Mouse (Mus musculus): Measurements from ENCODE around the gene Chp2. TPM values are rescaled to one million over a fixed set of nuclear protein-coding genes. Genes with fewer than 3 reads are reported as not detected.
"Not testable (repeated sequence)": the region's sequence is repeated elsewhere in the genome, so short reads cannot be mapped to it uniquely, and the experiment has no call there.

Chp2 gene
- polyA plus RNA-seq, 1 experiment from 2014 or later, result not detected

DNA sequence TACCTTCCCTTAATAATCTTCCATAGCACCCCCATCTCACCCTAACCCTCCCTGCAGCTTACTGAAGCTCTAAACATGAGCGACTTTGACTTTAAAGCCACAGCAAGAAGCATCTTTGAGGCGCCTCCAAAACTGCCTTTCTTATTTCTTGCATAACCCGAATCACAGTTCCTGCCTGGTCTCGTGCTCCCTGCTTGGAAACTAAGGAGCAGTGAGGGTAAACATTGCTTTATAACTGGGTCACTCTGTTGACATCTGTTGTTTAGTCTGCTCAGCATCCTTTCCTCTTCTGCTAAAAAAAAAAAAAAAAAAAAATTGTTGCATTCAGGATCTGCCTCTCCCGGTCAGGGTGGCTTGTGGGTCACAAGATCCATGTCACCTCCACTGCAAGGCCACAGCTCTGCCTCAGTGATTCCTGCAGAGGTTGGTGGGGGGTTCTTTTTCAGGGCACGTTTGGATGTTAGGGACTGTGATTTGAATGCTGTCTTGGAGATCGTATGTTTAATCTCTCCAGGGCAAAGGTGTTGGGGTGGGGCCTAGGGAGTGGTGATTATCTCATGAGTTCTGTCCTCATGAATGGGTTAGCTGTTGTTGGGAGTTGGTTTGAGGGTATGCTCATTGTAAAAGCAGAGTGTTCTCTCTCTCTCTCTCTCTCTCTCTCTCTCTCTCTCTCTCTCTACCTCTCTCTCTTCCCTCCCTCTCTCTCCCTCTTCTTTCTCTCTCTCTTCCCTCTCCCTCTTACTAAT is 10.8 kb upstream of the Chp2 start:
- H3K4me3 ChIP-seq, result no peak overlapping the region
- no peak for DNase-seq (ENCODE audit: low spot score)
- no peaks in the 10 kb centered on the region for H3K27me3 ChIP-seq (ENCODE audit: low read depth, poor library complexity, severe bottlenecking)
- no peaks in the 10 kb centered on the region for H3K9me3 ChIP-seq (replicated peaks)
- H3K27ac ChIP-seq, result no peak overlapping the region
- WGBS, result 62% methylated on average over 7 of the region's 7 CpGs
- H3K36me3 ChIP-seq, result no peaks in the 10 kb centered on the region
- H3K4me1 ChIP-seq, result no peaks in the 10 kb centered on the region

DNA sequence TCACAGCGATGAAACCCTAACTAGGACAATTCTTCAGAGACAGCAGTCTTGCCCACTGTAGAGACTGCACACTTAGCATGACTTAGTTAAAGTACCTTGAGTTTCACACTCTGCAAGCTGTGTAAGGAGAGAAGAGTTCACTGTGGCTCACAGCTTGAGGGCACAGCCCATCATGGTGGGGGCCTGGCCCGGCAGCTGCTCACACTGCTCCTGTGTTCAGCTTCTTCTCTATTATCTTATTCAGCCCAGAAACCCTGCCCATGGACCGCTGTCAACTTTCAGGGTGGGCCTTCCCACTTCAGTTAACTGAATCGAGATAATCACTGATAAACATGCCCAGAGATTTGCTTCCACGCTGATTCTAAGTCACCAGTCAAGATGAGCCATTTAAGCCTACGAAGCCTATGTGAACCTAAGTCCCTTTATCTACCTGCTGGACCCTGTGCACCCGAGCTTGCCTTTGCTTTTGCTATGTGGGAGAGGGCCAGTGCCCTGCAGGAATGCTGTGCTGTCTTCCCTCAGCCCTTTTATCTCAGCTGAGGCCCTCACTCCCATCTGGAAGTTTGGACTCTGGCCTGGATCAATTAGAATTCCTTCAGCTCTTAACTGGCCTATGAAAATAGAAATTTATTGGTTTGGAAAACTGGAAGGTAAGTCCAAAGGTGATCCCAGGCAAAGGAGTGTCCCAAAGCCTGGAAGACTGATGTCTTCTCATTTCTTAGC is 6.9 kb downstream of the Chp2 start:
- Histone ChIP-seq H3K4me1 (no peaks in the 10 kb centered on the region), H3K36me3 (no peaks in the 10 kb centered on the region), H3K9me3 (replicated peaks) (no peaks in the 10 kb centered on the region), H3K4me3 (no peak overlapping the region), H3K27ac (no peak overlapping the region), H3K27me3 (ENCODE audit: low read depth, poor library complexity, severe bottlenecking) (no peaks in the 10 kb centered on the region)
- WGBS, result 82% methylated on average over 7 of the region's 7 CpGs
- no peak for DNase-seq (ENCODE audit: low spot score)

DNA sequence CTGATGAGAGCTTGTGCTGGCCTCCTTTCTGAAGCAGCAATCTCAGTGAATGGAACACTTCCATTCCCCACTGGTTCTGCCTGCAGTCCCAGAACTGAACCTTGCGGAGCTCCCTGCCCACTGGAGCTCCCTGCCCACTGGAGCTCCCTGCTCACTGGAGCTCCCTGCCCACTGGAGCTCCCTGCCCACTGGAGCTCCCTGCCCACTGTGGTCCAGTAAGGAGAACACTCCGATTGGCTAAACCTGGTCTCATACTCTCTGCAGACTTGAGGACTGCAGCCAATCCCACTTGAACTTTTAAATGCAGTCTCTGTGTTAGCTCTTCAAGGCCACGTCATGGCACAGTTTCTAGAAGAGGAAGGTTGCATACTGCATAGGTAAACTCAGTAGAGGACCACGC is 7.4 kb downstream of the Chp2 start:
- no peak for DNase-seq (ENCODE audit: low spot score)
- no peaks in the 10 kb centered on the region for H3K27me3 ChIP-seq (ENCODE audit: low read depth, poor library complexity, severe bottlenecking)
- no peak overlapping the region for H3K4me3 ChIP-seq
- no peaks in the 10 kb centered on the region for H3K4me1 ChIP-seq
- H3K36me3 ChIP-seq, result no peaks in the 10 kb centered on the region
- 89% methylated on average over 4 of the region's 4 CpGs for WGBS
- H3K9me3 ChIP-seq (replicated peaks), result no peaks in the 10 kb centered on the region
- H3K27ac ChIP-seq, result no peak overlapping the region

DNA sequence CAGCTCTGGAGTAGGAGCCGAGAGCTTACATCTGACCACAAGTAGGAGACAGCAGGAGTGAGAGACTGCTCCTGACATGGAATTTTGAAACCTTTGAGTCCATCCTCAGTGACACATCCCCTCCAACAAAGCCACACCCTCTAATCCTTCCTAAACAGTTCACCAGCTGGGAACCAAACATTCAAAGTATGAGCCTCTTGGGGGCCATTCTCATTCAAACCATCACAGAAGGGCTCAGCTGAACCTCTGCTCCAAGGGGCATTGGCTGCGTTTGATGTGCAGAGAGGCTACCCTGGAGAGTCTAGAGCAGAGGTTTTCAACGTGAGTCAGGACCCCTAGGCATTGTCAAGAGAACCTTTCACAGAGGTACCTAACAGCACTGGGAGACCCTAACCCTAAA is 10.0 kb downstream of the Chp2 start:
- Histone ChIP-seq H3K4me3 (no peak overlapping the region), H3K4me1 (no peaks in the 10 kb centered on the region), H3K27ac (no peak overlapping the region), H3K36me3 (no peaks in the 10 kb centered on the region), H3K27me3 (ENCODE audit: low read depth, poor library complexity, severe bottlenecking) (no peaks in the 10 kb centered on the region), H3K9me3 (replicated peaks) (no peaks in the 10 kb centered on the region)
- DNase-seq (ENCODE audit: low spot score), result no peak
- WGBS, result 61% methylated on average over 3 of the region's 3 CpGs

DNA sequence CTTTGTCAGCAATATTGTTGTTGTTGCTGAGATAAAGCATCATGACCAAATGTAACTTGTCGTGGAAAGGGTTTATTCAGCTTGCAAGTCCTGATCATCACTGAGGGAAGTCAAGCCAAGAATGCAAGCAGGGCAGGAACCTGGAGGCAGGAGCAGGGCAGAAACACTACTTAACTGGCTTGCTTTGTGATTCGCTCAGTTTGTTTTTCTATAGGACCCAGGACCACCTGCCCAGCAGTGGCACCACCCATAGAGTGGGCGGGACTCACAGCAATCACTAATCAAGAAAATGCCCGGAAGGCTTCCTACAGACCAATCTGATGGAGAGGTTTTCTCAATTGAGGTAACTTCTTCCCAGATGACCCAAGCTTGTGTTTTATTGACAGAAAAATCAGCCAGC is 10.6 kb downstream of the Chp2 start:
- no peaks in the 10 kb centered on the region for H3K36me3 ChIP-seq
- no peaks in the 10 kb centered on the region for H3K4me1 ChIP-seq
- WGBS, result 75% methylated on average over 4 of the region's 4 CpGs
- no peaks in the 10 kb centered on the region for H3K9me3 ChIP-seq (replicated peaks)
- H3K27ac ChIP-seq, result no peak overlapping the region
- H3K4me3 ChIP-seq, result no peak overlapping the region
- DNase-seq (ENCODE audit: low spot score), result no peak
- H3K27me3 ChIP-seq (ENCODE audit: low read depth, poor library complexity, severe bottlenecking), result no peaks in the 10 kb centered on the region

DNA sequence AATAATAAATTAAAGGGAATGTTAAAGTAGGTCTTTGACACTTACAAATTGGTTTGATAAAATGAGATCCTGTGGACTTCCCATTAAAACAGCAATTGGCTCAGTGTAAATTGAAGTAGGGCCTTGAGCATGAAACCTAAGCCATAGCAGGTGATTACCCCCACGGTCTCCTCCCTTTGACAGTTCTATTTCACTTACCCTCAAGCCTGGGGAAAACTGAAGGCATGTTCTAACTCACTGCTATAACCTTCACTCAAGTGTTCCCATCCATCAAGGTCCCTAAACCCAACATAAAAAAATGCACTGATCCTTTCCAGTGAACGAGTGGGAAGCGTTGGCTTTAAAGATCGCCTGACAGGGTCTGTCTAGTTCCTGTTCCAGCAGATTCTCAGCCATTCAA is 11.6 kb downstream of the Chp2 start:
- no peaks in the 10 kb centered on the region for H3K27me3 ChIP-seq (ENCODE audit: low read depth, poor library complexity, severe bottlenecking)
- H3K4me3 ChIP-seq, result no peak overlapping the region
- no peaks in the 10 kb centered on the region for H3K9me3 ChIP-seq (replicated peaks)
- H3K36me3 ChIP-seq, result no peaks in the 10 kb centered on the region
- DNase-seq (ENCODE audit: low spot score), result no peak
- H3K27ac ChIP-seq, result no peak overlapping the region
- no peaks in the 10 kb centered on the region for H3K4me1 ChIP-seq
- WGBS, result 85% methylated on average over 4 of the region's 4 CpGs

DNA sequence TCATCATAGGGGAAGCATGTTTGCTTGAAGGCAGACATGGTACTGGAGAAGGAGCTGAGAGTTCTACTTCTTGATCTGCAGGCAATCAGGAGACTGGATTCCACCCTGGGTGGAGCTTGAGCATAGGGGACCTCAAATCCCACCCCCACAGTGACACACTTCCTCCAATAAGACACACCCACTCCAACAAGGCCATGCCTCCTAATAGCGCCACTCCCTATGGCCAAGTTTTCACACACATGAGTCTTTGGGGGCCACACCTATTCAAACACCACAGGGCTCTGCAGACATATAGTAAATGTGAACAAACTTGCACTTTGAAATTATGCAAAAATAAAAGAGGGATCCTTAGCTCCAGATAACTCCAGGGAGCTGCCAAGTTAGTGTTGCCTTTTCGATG is 19.6 kb downstream of the Chp2 start:
- Histone ChIP-seq H3K9me3 (replicated peaks) (no peaks in the 10 kb centered on the region), H3K27ac (no peak overlapping the region), H3K4me3 (no peak overlapping the region), H3K27me3 (ENCODE audit: low read depth, poor library complexity, severe bottlenecking) (no peaks in the 10 kb centered on the region), H3K4me1 (no peaks in the 10 kb centered on the region), H3K36me3 (no peaks in the 10 kb centered on the region)
- 89% methylated on average over 2 of the region's 2 CpGs for WGBS
- no peak for DNase-seq (ENCODE audit: low spot score)

DNA sequence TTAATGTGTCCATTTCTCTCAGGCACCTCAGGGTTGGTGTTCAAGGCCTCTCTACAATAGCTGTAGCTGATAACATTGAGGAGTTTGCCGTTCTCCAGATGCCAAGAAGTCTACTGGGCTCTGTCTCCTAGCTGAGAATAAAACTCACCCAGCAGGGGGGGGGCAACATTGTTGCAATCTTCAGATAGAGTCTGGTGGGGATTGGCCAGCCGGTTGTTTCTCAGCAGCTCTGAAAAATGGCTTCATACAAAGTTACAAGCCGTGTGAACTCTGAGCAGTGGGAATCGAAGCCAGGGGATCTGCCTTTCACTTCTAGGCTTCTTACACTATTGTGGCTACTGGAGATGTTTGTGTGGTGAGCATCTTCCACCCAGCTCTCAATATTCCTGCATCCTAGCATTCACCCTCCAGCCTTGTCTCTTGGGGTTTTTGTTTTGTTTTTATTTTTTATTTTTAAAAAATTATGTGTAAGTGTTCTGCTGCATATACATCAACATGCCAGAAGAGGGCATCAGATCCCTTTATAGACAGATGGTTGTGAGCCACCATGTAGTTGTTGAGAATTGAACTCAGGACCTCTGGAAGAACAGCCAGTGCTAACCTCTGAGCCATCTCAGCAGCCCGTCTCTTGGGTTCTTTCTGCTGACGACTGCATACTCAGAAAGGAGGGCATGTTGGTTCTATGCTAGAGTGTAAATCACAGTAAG is 21.3 kb downstream of the Chp2 start:
- H3K27ac ChIP-seq, result no peak overlapping the region
- no peak for DNase-seq (ENCODE audit: low spot score)
- 81% methylated on average over 6 of the region's 6 CpGs for WGBS

DNA sequence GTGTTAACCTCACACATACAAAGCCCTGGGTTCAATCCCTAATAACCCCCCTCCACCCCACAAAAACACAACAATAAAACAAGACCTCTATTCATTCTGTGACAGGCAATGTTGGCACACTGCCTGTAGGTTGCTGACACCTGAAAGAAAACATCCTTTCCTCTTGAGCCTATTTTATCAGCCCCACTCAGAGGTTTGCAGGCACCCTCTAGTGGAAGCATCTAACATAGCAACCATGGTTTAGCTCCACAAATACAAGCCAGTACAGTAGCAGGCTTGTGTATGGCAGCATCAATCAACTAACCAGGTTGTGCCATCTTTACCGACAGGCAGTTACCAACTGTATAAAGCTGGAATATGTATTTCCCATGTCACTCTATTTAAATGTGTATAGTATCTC is 23.0 kb downstream of the Chp2 start:
- 56% methylated on average over 1 of the region's 1 CpGs for WGBS
- DNase-seq (ENCODE audit: low spot score), result no peak
- Histone ChIP-seq H3K4me1 (no peaks in the 10 kb centered on the region), H3K27ac (no peak overlapping the region), H3K9me3 (replicated peaks) (no peaks in the 10 kb centered on the region), H3K36me3 (no peaks in the 10 kb centered on the region), H3K4me3 (no peak overlapping the region), H3K27me3 (ENCODE audit: low read depth, poor library complexity, severe bottlenecking) (no peaks in the 10 kb centered on the region)

More for the DNA sequence above, 21.3 kb downstream of the Chp2 start:
- no peaks in the 10 kb centered on the region for H3K36me3 ChIP-seq
- H3K4me3 ChIP-seq, result no peak overlapping the region
- no peaks in the 10 kb centered on the region for H3K27me3 ChIP-seq (ENCODE audit: low read depth, poor library complexity, severe bottlenecking)
- no peaks in the 10 kb centered on the region for H3K4me1 ChIP-seq
- no peaks in the 10 kb centered on the region for H3K9me3 ChIP-seq (replicated peaks)

DNA sequence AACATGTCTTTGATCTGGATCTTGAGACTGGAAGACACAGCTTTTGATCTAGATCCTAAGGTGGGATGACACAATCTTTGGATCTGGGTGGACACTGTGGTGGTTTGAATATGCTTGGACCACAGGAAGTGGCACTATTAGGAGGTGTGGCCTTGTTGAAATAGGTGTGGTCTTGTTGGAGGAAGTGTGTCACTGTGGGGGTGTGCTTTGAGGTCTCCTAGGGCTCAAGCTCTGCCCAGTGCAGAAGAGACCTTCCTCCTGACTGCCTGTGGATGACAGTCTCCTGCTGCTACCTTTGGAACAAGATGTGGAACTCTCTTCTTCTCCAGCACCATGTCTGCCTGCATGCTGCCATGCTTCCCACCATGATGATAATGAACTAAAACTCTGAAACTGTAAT is 23.4 kb downstream of the Chp2 start:
- not testable (repeated sequence) for H3K36me3 ChIP-seq; H3K9me3 ChIP-seq (replicated peaks); H3K4me3 ChIP-seq; DNase-seq (ENCODE audit: low spot score); H3K27me3 ChIP-seq (ENCODE audit: low read depth, poor library complexity, severe bottlenecking); H3K4me1 ChIP-seq; H3K27ac ChIP-seq

DNA sequence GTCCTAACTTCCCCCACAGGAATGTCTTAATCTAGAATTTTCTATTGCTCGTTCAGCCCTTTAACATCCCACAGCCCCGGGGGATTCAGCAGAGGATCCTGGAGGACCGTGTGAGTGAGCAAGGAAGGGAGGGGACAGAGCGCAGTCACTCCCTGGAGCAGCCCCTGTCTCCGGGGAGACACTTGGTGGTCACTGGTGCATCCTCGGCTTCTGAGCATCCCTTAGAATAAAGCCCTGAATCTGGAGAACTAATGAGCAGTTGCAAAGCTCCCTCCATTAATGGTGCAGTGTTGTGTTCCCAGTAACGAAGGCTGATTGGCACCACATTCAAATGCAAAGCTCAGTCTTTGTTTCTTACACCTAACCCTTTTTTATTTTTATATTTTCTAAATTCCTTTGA is 24.9 kb downstream of the Chp2 start:
- H3K4me1 ChIP-seq, result no peaks in the 10 kb centered on the region
- H3K9me3 ChIP-seq (replicated peaks), result no peaks in the 10 kb centered on the region
- H3K4me3 ChIP-seq, result no peak overlapping the region
- H3K27me3 ChIP-seq (ENCODE audit: low read depth, poor library complexity, severe bottlenecking), result no peaks in the 10 kb centered on the region
- 61% methylated on average over 7 of the region's 7 CpGs for WGBS
- no peak for DNase-seq (ENCODE audit: low spot score)
- H3K36me3 ChIP-seq, result no peaks in the 10 kb centered on the region
- H3K27ac ChIP-seq, result no peak overlapping the region

DNA sequence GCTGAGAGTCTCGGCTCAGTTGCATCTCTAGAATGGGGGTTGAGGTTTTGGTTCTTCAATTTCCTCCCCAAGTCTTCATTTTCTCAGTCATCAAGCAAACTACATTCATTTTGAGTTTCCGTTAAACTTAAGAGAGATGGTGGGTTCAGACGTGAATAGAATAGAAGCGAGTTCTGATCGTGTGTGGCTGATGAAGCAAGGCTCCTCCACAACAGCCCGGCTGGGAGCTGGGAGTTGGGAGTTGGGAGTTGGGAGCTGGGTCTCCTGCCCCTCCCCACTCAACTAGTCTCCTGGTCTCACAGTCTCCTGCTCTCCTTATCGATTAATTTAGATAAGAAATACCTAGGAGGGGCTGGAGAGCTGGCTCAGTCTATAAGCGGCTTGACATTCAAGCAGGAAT is 25.3 kb downstream of the Chp2 start:
- Histone ChIP-seq H3K27ac (no peak overlapping the region), H3K4me3 (no peak overlapping the region), H3K9me3 (replicated peaks) (no peaks in the 10 kb centered on the region), H3K36me3 (no peaks in the 10 kb centered on the region), H3K4me1 (no peaks in the 10 kb centered on the region), H3K27me3 (ENCODE audit: low read depth, poor library complexity, severe bottlenecking) (no peaks in the 10 kb centered on the region)
- WGBS, result 80% methylated on average over 8 of the region's 8 CpGs
- no peak for DNase-seq (ENCODE audit: low spot score)

DNA sequence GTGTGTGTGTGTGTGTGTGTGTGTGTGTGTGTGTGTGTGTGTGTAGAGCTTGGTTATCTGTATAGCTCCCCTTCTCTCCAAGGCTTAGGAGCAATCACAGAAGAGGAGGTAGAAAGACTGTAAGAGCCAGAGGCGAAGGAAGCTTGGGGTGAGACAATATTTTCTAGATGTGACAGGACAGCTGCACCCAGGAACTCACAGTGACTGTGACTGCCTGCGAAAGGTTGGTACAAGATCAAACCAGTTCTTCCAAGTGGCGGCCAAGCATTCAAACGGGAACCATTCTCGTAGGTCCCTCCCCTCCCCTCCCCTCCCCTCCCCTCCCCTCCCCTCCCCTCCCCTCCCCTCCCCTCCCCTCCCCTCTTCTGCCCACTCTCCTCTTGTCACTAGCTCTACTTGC is 26.7 kb downstream of the Chp2 start:
- Histone ChIP-seq H3K27ac (no peak overlapping the region), H3K36me3 (no peaks in the 10 kb centered on the region), H3K9me3 (replicated peaks) (no peaks in the 10 kb centered on the region), H3K27me3 (ENCODE audit: low read depth, poor library complexity, severe bottlenecking) (no peaks in the 10 kb centered on the region), H3K4me3 (no peak overlapping the region), H3K4me1 (no peaks in the 10 kb centered on the region)
- 54% methylated on average over 5 of the region's 5 CpGs for WGBS
- no peak for DNase-seq (ENCODE audit: low spot score)
